Mouse (Mus musculus): Measurements from ENCODE around the gene F3.

DNA sequence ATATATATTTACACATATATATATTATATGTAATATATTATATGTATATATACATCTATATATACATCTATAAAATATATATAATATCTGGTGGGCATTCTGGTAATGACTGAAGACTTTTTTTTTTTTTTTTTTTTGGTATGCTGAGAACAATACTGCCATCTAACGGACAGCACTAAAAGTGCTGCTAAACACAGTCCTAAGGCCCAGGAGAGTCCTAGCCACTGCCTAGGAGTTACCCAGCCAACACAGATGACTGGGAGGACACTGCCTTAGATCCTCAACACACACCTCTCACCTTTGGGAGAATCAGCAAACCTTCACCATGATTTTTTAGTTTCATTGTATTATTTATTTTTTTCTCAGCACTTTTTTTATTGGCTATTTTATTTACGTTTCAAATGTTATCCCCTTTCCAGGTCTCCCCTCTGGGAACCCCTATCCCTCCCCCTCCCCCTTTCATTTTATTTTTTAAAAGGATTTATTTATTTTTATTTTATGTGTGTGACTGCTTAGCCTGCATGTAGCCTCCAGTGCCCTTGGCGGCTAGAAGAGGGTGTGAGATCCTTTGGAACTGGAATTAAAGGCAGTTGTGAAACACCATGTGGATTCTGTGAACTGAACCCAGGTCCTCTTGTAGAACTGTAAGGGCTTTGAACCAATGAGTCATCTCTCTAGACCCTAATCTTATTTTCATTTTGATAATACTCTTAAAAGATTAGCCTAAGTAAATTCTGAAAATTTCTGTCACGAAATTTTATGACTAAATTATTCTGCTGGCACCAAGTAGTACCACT lies 38.9 kb downstream of the F3 start:
- TF ChIP-seq MAX (IDR thresholded peaks at IDR 0.05; ENCODE audit: low read length) = no peak
- TF ChIP-seq CHD2 (IDR thresholded peaks at IDR 0.05; ENCODE audit: low read length) = no peak
- TF ChIP-seq CTCF (IDR thresholded peaks at IDR 0.05 in 2 of 3, conservative IDR thresholded peaks at IDR 0.05 in 1 of 3; ENCODE audit: control insufficient read depth in 1 of 3, insufficient read depth in 1 of 3, low read depth in 2 of 3, low read length in 3 of 3, poor library complexity in 1 of 3, severe bottlenecking in 1 of 3) = peak; percentile 8 to 46 (median 21); a peak in 4 of 6 replicates
- no peak for TF ChIP-seq EP300 (IDR thresholded peaks at IDR 0.05; ENCODE audit: low read depth in 1 of 2, low read length in 2 of 2)
- peak; percentile 38 for TF ChIP-seq SMC3 (IDR thresholded peaks at IDR 0.05; ENCODE audit: low read depth, low read length)
- TF ChIP-seq HCFC1 (IDR thresholded peaks at IDR 0.05; ENCODE audit: low read depth, low read length) = no peak
- TF ChIP-seq SIN3A (IDR thresholded peaks at IDR 0.05; ENCODE audit: low read length) = no peak
- no peak for TF ChIP-seq JUND (IDR thresholded peaks at IDR 0.05; ENCODE audit: low read depth, low read length)

Measured in MEL (cell line).